Mouse (Mus musculus) forebrain, embryonic 15.5 days (tissue): ENCODE data around the gene Parva. TPM values are rescaled to one million over a fixed set of nuclear protein-coding genes. Genes with fewer than 3 reads are reported as not detected.

ENCODE experiments used
- ATAC-seq: fragments of 200-750 bp; cut with Nextera tagmentation; replicated peaks from 2 replicates; pipeline ENCODE4 v1.8.0; 2017; ENCODE audit warnings: mild to moderate bottlenecking, moderate TSS enrichment, moderate library complexity
- H3K27ac ChIP-seq: fragments of 300-500 bp; sonication (generic); replicated peaks from 2 replicates; pipeline ENCODE4 v1.5.1; 2015; ENCODE audit warnings: mild to moderate bottlenecking, inconsistent platforms
- H3K27me3 ChIP-seq: fragments of 300-500 bp; sonication (generic); 2 replicates; pipeline ENCODE4 v1.6.1; 2015; ENCODE audit warnings: inconsistent platforms
- H3K36me3 ChIP-seq: fragments of 300-500 bp; sonication (generic); 2 replicates; pipeline ENCODE4 v1.6.1; 2015; ENCODE audit warnings: mild to moderate bottlenecking, inconsistent platforms
- H3K4me1 ChIP-seq: fragments of 300-500 bp; sonication (generic); 2 replicates; pipeline ENCODE4 v1.6.1; 2015; ENCODE audit warnings: inconsistent platforms
- H3K4me2 ChIP-seq: fragments of 300-500 bp; sonication (generic); replicated peaks from 2 replicates; pipeline ENCODE4 v1.6.1; 2015; ENCODE audit warnings: mild to moderate bottlenecking, inconsistent platforms
- H3K4me3 ChIP-seq: fragments of 300-500 bp; sonication (generic); 2 replicates; pipeline ENCODE4 v1.5.1; 2015; ENCODE audit warnings: mild to moderate bottlenecking, inconsistent platforms
- H3K9ac ChIP-seq: fragments of 300-500 bp; sonication (generic); replicated peaks from 2 replicates; pipeline ENCODE4 v1.6.1; 2015; ENCODE audit warnings: mild to moderate bottlenecking, inconsistent platforms
- H3K9me3 ChIP-seq: fragments of 300-500 bp; sonication (generic); 2 replicates; pipeline ENCODE4 v1.6.1; 2016; ENCODE audit warnings: inconsistent platforms
- WGBS: fragments of 180-500 bp; shearing (Covaris S2); methylation state at CpG from one replicate; pipeline ENCODE4 v1.1.7; 2015; ENCODE audit warnings: mixed read lengths; 5-methylcytosine and 5-hydroxymethylcytosine counted together
- polyA plus RNA-seq: library from polyadenylated mRNA; unstranded; fragments of >200 nt; fragmentation: Nextera tagmentation; extraction: Ambion mirVana; gene quantifications from 2 replicates; pipeline ENCODE4 v1.2.1, GENCODE M21; 2015

Gene Parva
- polyA plus RNA-seq, 1 experiment from 2014 or later, result 22.2 TPM

GRCm38 (mm10) chr7:112530924-112531323 is 103.6 kb downstream of the Parva start:
- Histone ChIP-seq H3K9me3 (no peaks in the 10 kb centered on the region), H3K4me3 (no peak overlapping the region), H3K27ac (no peak overlapping the region), H3K4me2 (no peak overlapping the region), H3K4me1 (peaks cover 19% of the 10 kb centered on the region), H3K27me3 (no peaks in the 10 kb centered on the region), H3K36me3 (no peaks in the 10 kb centered on the region), H3K9ac (no peak overlapping the region)
- 79% methylated on average over 5 of the region's 5 CpGs for WGBS
- no peak for ATAC-seq

GRCm38 (mm10) chr7:112534148-112534547 is 106.8 kb downstream of the Parva start:
- Histone ChIP-seq H3K27me3 (no peaks in the 10 kb centered on the region), H3K9ac (no peak overlapping the region), H3K4me3 (no peak overlapping the region), H3K4me2 (no peak overlapping the region), H3K9me3 (no peaks in the 10 kb centered on the region), H3K36me3 (no peaks in the 10 kb centered on the region), H3K27ac (no peak overlapping the region), H3K4me1 (peaks cover 15% of the 10 kb centered on the region)
- no peak for ATAC-seq
- WGBS, result 61% methylated on average over 3 of the region's 3 CpGs

- Histone ChIP-seq H3K4me3 (no peak overlapping the region), H3K4me2 (no peak overlapping the region), H3K27me3 (no peaks in the 10 kb centered on the region), H3K36me3 (no peaks in the 10 kb centered on the region), H3K9ac (no peak overlapping the region), H3K27ac (peak overlapping the region; percentile 65), H3K9me3 (no peaks in the 10 kb centered on the region), H3K4me1 (peaks cover 15% of the 10 kb centered on the region)
- peak; percentile 97 for ATAC-seq
- 2% methylated on average over 16 of the region's 16 CpGs for WGBS
Observed at GRCm38 (mm10) chr7:112535408-112535921, 108.2 kb downstream of the Parva start.

- H3K27ac ChIP-seq, result no peak overlapping the region
- no peak overlapping the region for H3K4me2 ChIP-seq
- 79% methylated on average over 3 of the region's 3 CpGs for WGBS
Observed at GRCm38 (mm10) chr7:112549136-112549535, 121.8 kb downstream of the Parva start.

GRCm38 (mm10) chr7:112561504-112561903 is 134.2 kb downstream of the Parva start:
- Histone ChIP-seq H3K4me3 (no peak overlapping the region), H3K36me3 (no peaks in the 10 kb centered on the region), H3K27me3 (no peaks in the 10 kb centered on the region), H3K27ac (no peak overlapping the region), H3K4me1 (no peaks in the 10 kb centered on the region), H3K9me3 (no peaks in the 10 kb centered on the region), H3K9ac (no peak overlapping the region), H3K4me2 (no peak overlapping the region)
- no peak for ATAC-seq
- WGBS, result 88% methylated on average over 3 of the region's 3 CpGs

More at GRCm38 (mm10) chr7:112549136-112549535, 121.8 kb downstream of the Parva start:
- no peak overlapping the region for H3K4me3 ChIP-seq
- no peak overlapping the region for H3K9ac ChIP-seq
- ATAC-seq, result no peak
- H3K9me3 ChIP-seq, result no peaks in the 10 kb centered on the region
- H3K36me3 ChIP-seq, result no peaks in the 10 kb centered on the region
- no peaks in the 10 kb centered on the region for H3K27me3 ChIP-seq
- H3K4me1 ChIP-seq, result no peaks in the 10 kb centered on the region

- Histone ChIP-seq H3K9me3 (no peaks in the 10 kb centered on the region), H3K4me1 (no peaks in the 10 kb centered on the region), H3K4me3 (no peak overlapping the region), H3K9ac (no peak overlapping the region), H3K27me3 (no peaks in the 10 kb centered on the region), H3K4me2 (no peak overlapping the region), H3K27ac (no peak overlapping the region), H3K36me3 (no peaks in the 10 kb centered on the region)
- ATAC-seq, result no peak
- WGBS, result 95% methylated on average over 4 of the region's 4 CpGs
Observed at GRCm38 (mm10) chr7:112567004-112567403, 139.7 kb downstream of the Parva start.

- H3K4me1 ChIP-seq, result no peaks in the 10 kb centered on the region
- WGBS, result 21% methylated on average over 5 of the region's 5 CpGs
- H3K4me3 ChIP-seq, result no peak overlapping the region
- no peaks in the 10 kb centered on the region for H3K9me3 ChIP-seq
- H3K4me2 ChIP-seq, result no peak overlapping the region
- no peak overlapping the region for H3K9ac ChIP-seq
- no peaks in the 10 kb centered on the region for H3K27me3 ChIP-seq
- ATAC-seq, result no peak
- H3K36me3 ChIP-seq, result no peaks in the 10 kb centered on the region
- H3K27ac ChIP-seq, result no peak overlapping the region
Observed at GRCm38 (mm10) chr7:112568961-112569360, 141.7 kb downstream of the Parva start.

- Histone ChIP-seq H3K4me1 (no peaks in the 10 kb centered on the region), H3K36me3 (no peaks in the 10 kb centered on the region), H3K9ac (no peak overlapping the region), H3K27me3 (no peaks in the 10 kb centered on the region), H3K27ac (no peak overlapping the region), H3K4me3 (no peak overlapping the region), H3K4me2 (no peak overlapping the region), H3K9me3 (no peaks in the 10 kb centered on the region)
- WGBS, result 79% methylated on average over 6 of the region's 6 CpGs
- ATAC-seq, result no peak
Observed at GRCm38 (mm10) chr7:112581621-112582020, 154.3 kb downstream of the Parva start.

GRCm38 (mm10) chr7:112582882-112583405 is 155.6 kb downstream of the Parva start:
- Histone ChIP-seq H3K4me3 (no peak overlapping the region), H3K36me3 (no peaks in the 10 kb centered on the region), H3K27ac (no peak overlapping the region), H3K4me2 (no peak overlapping the region), H3K9ac (no peak overlapping the region), H3K9me3 (no peaks in the 10 kb centered on the region), H3K27me3 (no peaks in the 10 kb centered on the region), H3K4me1 (no peaks in the 10 kb centered on the region)
- ATAC-seq, result no peak
- 65% methylated on average over 6 of the region's 6 CpGs for WGBS

GRCm38 (mm10) chr7:112587449-112587848 is 160.1 kb downstream of the Parva start:
- no peak overlapping the region for H3K9ac ChIP-seq
- no peak overlapping the region for H3K4me2 ChIP-seq
- WGBS, result 79% methylated on average over 1 of the region's 1 CpGs
- H3K9me3 ChIP-seq, result no peaks in the 10 kb centered on the region
- ATAC-seq, result no peak
- H3K27me3 ChIP-seq, result no peaks in the 10 kb centered on the region
- no peaks in the 10 kb centered on the region for H3K36me3 ChIP-seq
- H3K4me1 ChIP-seq, result peaks cover 5% of the 10 kb centered on the region
- no peak overlapping the region for H3K27ac ChIP-seq
- H3K4me3 ChIP-seq, result no peak overlapping the region

GRCm38 (mm10) chr7:112589530-112589929 is 162.2 kb downstream of the Parva start:
- no peak overlapping the region for H3K4me3 ChIP-seq
- no peak for ATAC-seq

GRCm38 (mm10) chr7:112593586-112593985 is 166.3 kb downstream of the Parva start:
- Histone ChIP-seq H3K4me2 (no peak overlapping the region), H3K4me1 (peaks cover 5% of the 10 kb centered on the region), H3K9ac (no peak overlapping the region), H3K36me3 (no peaks in the 10 kb centered on the region), H3K27ac (no peak overlapping the region), H3K4me3 (no peak overlapping the region), H3K27me3 (no peaks in the 10 kb centered on the region), H3K9me3 (no peaks in the 10 kb centered on the region)
- ATAC-seq, result no peak
- 68% methylated on average over 5 of the region's 5 CpGs for WGBS

More at GRCm38 (mm10) chr7:112589530-112589929, 162.2 kb downstream of the Parva start:
- H3K9ac ChIP-seq, result no peak overlapping the region
- no peak overlapping the region for H3K4me2 ChIP-seq
- no peak overlapping the region for H3K27ac ChIP-seq
- 17% methylated on average over 6 of the region's 6 CpGs for WGBS
- H3K9me3 ChIP-seq, result no peaks in the 10 kb centered on the region
- no peaks in the 10 kb centered on the region for H3K27me3 ChIP-seq
- H3K36me3 ChIP-seq, result no peaks in the 10 kb centered on the region
- peaks cover 5% of the 10 kb centered on the region for H3K4me1 ChIP-seq

- Histone ChIP-seq H3K27ac (no peak overlapping the region), H3K9ac (no peak overlapping the region), H3K4me2 (no peak overlapping the region), H3K36me3 (no peaks in the 10 kb centered on the region), H3K4me1 (peaks cover 3% of the 10 kb centered on the region; the same call in 1 of the 2 replicates), H3K9me3 (no peaks in the 10 kb centered on the region), H3K4me3 (no peak overlapping the region), H3K27me3 (no peaks in the 10 kb centered on the region)
- WGBS, result 77% methylated on average over 6 of the region's 6 CpGs
- ATAC-seq, result no peak
Observed at GRCm38 (mm10) chr7:112595226-112595850, 168.0 kb downstream of the Parva start.
